Mouse (Mus musculus): ENCODE measurements around the gene Nfia.

Gene Nfia

GRCm38 (mm10) chr4:97767025-97767424 is 5.5 kb upstream of the Nfia start:
- no peak for DNase-seq

- DNase-seq = no peak
These were observed 5.0 kb upstream of the Nfia start for GRCm38 (mm10) chr4:97767516-97767915.

- no peak for DNase-seq
These were observed 2.7 kb upstream of the Nfia start for GRCm38 (mm10) chr4:97769861-97770260.

GRCm38 (mm10) chr4:97771426-97771825 is 1.1 kb upstream of the Nfia start:
- peak; percentile 27 for DNase-seq

- peak; percentile 98 for DNase-seq
These were observed 450 bp upstream of the Nfia start for GRCm38 (mm10) chr4:97772084-97772484.

- DNase-seq = peak; percentile 97
These were observed 618 bp downstream of the Nfia start for GRCm38 (mm10) chr4:97773110-97773593.

GRCm38 (mm10) chr4:97773791-97774190 is 1.3 kb downstream of the Nfia start:
- DNase-seq = no peak

- no peak for DNase-seq
These were observed 2.0 kb downstream of the Nfia start for GRCm38 (mm10) chr4:97774446-97774950.

- peak; percentile 87 for DNase-seq
These were observed 2.5 kb downstream of the Nfia start for GRCm38 (mm10) chr4:97775059-97775458.

- peak; percentile 57 for DNase-seq
These were observed 3.1 kb downstream of the Nfia start for GRCm38 (mm10) chr4:97775494-97776265.

- peak; percentile 57 for DNase-seq
These were observed 4.0 kb downstream of the Nfia start for GRCm38 (mm10) chr4:97776388-97777080.

GRCm38 (mm10) chr4:97777081-97777705 is 4.7 kb downstream of the Nfia start:
- DNase-seq = peak; percentile 79

GRCm38 (mm10) chr4:97777706-97778176 is 5.2 kb downstream of the Nfia start, which contains the start of gene E130114P18Rik:
TSS of gene E130114P18Rik (minus strand) at chr4:97778078.
- peak; percentile 86 for DNase-seq

GRCm38 (mm10) chr4:97778211-97779002 is 5.9 kb downstream of the Nfia start:
- DNase-seq = peak; percentile 67

GRCm38 (mm10) chr4:97779003-97779930 is 6.7 kb downstream of the Nfia start:
- peak; percentile 49 for DNase-seq

- peak; percentile 34 for DNase-seq
These were observed 7.5 kb downstream of the Nfia start for GRCm38 (mm10) chr4:97780024-97780423.

- no peak for DNase-seq
These were observed 8.3 kb downstream of the Nfia start for GRCm38 (mm10) chr4:97780666-97781435.

- DNase-seq = no peak
These were observed 9.5 kb downstream of the Nfia start for GRCm38 (mm10) chr4:97782069-97782468.

GRCm38 (mm10) chr4:97782497-97782896 is 10.0 kb downstream of the Nfia start:
- DNase-seq = no peak

Data from embryo, embryonic 11 days (tissue).